Mouse (Mus musculus) bone marrow macrophage, adult 2 months (primary cell): ENCODE data around the gene Baiap2l2. TPM values are rescaled to one million over a fixed set of nuclear protein-coding genes. Genes with fewer than 3 reads are reported as not detected.

Source experiments
- H3K27ac ChIP-seq: 2 replicates; pipeline ENCODE4 v1.5.1; 2012; ENCODE audit warnings: low read depth, low read length; ENCODE audit not compliant: insufficient read depth
- H3K4me1 ChIP-seq: 2 replicates; pipeline ENCODE4 v1.6.1; 2012; ENCODE audit warnings: low read length; ENCODE audit not compliant: control insufficient read depth, insufficient read depth
- H3K4me3 ChIP-seq: 2 replicates; pipeline ENCODE4 v1.5.1; 2012; ENCODE audit warnings: mild to moderate bottlenecking, low read length, moderate library complexity; ENCODE audit not compliant: insufficient read depth
- CTCF ChIP-seq: IDR thresholded peaks from 2 replicates; pipeline ENCODE4 v1.5.1; 2012; ENCODE audit warnings: low read depth, mild to moderate bottlenecking, low read length, moderate library complexity
- POLR2A ChIP-seq: IDR thresholded peaks from 2 replicates; pipeline ENCODE4 v1.6.1; 2012; ENCODE audit warnings: mild to moderate bottlenecking, low read depth, low read length, borderline replicate concordance
- polyA plus RNA-seq: library from polyadenylated mRNA; stranded (reverse); fragments of >200 nt; gene quantifications from 2 replicates; pipeline ENCODE4 v1.2.4, GENCODE M21; 2012; ENCODE audit not compliant: missing spikeins, insufficient read depth, insufficient read length

Gene Baiap2l2
- polyA plus RNA-seq, 1 experiment, result not detected

DNA sequence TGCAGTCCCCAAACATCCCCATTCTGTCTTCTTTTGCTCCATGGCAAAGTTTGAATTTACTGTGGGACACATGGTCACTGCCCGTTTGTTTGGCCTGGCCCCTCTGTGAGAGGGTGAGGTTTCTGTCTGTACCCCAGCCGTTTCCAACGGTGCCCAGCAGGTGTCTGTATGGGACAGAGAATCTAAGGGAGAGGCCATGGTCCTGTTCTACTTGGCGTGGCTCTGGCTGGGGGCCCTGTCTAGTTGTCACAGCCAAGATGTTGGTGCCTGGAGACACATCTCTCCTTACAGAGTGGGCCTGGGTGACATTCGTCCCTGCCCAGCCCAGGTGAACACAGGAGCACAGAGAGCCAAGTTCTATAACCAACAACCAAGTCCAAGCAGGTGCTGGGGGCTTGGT is 4.5 kb downstream of the Baiap2l2 start:
- no peak overlapping the region for H3K27ac ChIP-seq
- TF ChIP-seq CTCF (no peak), POLR2A (no peak)
- peaks cover 11% of the 10 kb centered on the region for H3K4me1 ChIP-seq
- H3K4me3 ChIP-seq, result no peak overlapping the region

DNA sequence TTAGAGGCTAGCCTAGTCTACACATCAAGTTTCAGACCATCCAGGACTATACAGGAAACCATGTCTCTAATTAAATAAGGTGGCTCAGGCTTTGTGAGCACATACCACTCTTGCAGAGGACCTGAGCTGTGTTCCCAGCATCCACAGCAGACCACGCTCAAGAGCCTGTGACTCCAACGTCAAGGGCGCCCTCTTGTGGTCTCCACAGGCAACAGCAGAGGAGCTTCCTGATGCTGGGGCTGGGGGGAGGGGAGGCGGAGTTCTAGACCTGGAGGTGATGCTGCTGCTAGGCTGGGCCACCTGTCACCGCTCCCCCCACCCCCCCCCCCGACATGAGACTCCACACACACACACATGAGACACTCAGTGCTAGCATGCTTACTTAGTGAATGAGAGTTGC is 5.1 kb downstream of the Baiap2l2 start:
- no peak overlapping the region for H3K4me3 ChIP-seq
- no peak overlapping the region for H3K27ac ChIP-seq
- H3K4me1 ChIP-seq, result peaks cover 11% of the 10 kb centered on the region
- peak; percentile 54; the same call in 1 of the 2 replicates for TF ChIP-seq CTCF
- no peak for TF ChIP-seq POLR2A

DNA sequence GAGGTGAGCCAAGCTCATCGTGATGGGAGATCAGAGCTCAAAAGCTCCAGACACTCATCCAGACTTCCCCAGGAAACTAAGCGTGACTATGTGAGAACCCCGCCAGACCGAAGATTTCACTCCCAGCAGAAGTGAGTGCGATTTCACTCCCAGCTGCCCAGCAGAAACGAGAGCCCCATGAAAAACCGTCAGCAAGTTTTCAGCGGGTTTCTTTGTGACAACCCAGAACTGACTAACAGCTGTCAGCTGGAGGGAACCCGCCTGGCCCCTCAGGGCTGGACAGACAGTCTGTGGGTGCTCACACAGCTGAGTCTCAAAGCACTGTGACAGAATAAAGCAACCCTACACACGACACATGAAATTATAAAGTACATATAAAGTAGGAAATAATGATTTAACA is 7.6 kb downstream of the Baiap2l2 start:
- H3K4me1 ChIP-seq, result peaks cover 11% of the 10 kb centered on the region
- TF ChIP-seq POLR2A (no peak), CTCF (no peak)
- no peak overlapping the region for H3K4me3 ChIP-seq
- no peak overlapping the region for H3K27ac ChIP-seq

DNA sequence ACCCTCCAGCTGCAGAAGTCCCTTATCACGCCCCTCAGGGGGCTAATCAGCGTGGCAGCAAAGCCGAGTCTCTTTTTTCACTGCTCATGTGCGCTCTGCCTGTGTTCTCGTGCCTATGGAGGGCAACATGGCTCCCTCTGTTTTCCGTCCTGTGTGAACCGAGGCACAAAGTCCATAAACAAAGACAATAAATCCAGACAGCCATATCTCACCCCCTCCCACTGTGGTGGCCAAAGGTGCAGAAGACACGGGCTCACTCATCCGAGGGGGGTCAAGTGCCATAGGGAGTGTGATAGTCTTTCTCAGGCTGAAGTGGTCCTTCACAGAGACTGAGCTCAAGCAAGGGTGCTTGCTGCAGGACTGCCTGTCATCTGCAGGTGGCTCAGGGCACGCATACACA is 12.3 kb downstream of the Baiap2l2 start:
- no peak overlapping the region for H3K27ac ChIP-seq
- H3K4me3 ChIP-seq, result no peak overlapping the region
- peaks cover 5% of the 10 kb centered on the region; the same call in 1 of the 2 replicates for H3K4me1 ChIP-seq
- no peak for TF ChIP-seq CTCF
- no peak for TF ChIP-seq POLR2A

DNA sequence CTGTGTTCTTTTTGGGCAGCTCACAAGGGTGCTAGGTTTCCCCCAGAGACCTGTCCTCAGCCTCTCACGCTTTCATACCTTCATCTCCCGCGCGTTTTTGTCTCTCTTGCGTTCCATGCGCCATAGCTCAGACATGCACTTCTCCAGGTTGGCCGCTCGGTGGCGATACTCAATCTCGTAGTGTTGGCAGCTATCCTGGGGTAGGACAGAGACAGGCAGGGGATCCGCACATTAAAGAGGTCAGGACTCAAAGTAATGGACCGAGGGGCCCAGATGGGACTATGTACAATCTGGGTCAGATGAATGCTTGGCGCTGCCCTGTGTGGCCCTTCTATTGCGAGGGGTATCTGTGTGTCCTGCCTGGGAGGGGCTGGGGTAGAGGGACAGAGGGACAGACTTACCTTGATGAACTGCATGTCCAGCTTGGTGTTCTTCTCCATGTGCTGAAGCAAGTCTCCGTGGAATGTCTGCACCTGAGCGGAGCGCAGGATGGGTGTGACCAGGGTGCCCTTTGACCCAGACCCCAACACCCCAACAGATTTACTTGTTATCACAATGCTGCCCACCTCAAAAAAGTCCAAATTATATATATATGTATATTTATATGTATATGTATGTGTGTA is 14.1 kb downstream of the Baiap2l2 start:
- TF ChIP-seq POLR2A (no peak), CTCF (peak; percentile 63)
- Histone ChIP-seq H3K27ac (no peak overlapping the region), H3K4me3 (peak overlapping the region; percentile 60), H3K4me1 (peaks cover 16% of the 10 kb centered on the region)

DNA sequence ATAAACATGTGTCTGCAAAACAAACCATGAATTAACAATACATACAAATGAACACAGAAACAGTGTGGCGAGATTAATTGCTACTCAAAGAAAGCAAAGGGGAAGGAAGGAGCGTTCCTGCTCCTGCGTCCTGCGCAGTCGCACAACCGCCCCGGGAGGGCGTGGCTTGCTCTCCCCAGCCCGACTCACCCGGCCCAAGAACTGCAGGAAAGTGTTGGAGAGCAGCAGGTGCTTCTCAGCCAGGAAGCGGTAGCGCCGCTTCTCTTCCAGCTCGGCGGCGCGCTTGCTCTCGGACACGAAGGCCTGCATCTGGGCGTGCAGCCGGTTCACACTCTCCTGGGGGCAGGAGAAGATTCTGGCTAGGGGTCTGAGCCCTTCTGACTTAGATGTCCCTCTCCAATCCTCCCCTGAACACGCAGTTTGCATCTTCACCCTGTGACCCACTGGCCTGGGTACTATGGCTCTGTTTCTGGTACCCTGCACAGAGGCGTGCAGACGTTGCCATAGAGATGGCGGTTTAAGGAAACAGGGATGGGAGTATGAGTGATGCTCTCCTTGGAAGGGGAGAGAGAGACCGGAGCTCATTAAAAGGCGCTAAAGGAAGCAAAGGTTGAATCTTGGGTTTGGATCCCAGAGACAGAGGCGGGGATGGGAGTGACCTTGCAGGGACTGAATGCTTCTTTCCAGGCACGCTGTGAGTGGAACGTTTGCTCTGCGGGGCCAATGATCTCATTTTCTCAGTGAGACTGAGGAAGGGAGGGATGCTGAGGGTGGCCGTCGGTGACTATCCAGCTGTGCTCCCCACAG is 14.8 kb downstream of the Baiap2l2 start:
- Histone ChIP-seq H3K27ac (no peak overlapping the region), H3K4me1 (peaks cover 16% of the 10 kb centered on the region), H3K4me3 (peak overlapping the region; percentile 60)
- no peak for TF ChIP-seq POLR2A
- no peak for TF ChIP-seq CTCF

DNA sequence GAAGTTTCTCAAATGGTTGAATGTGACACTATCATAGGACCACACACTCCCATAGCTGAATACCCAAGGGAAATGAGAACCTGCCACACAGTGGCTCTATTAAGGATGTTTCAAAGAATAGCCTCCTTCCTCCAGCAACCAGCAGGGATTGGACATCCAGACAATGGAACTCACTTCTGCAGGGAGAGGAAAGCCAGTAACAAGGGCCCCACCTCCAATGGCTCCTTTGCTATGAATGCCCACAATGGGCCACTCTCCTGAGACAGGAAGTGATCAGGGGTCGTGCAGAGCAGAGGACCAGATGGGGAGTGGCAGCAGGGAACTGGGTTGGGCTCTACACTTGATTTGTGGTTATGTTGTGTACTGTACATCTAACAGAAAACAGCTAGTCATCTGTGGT is 16.8 kb downstream of the Baiap2l2 start:
- TF ChIP-seq CTCF (no peak), POLR2A (no peak)
- peaks cover 16% of the 10 kb centered on the region for H3K4me1 ChIP-seq
- no peak overlapping the region for H3K4me3 ChIP-seq
- no peak overlapping the region for H3K27ac ChIP-seq

DNA sequence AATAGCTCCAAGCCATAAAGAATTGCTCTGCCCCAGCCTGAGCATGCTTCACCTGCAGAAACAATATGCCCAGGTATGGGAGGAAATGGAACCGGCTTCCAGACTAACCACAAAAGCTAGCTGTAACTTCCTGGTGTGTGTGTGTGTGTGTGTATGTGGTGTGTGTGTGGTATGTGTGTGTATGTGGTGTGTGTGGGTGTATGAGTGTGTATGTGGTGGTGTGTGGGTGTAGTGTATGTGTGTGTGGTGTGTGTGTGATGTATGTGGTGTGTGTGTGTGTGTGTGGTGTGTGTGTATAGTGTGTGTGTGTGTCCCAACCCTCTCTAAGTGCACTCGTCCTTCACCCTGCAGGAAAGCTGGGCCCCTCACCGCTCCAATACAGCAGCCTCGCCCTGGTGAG is 20.0 kb downstream of the Baiap2l2 start:
- no peak overlapping the region for H3K4me3 ChIP-seq
- TF ChIP-seq CTCF (no peak), POLR2A (no peak)
- H3K27ac ChIP-seq, result no peak overlapping the region

DNA sequence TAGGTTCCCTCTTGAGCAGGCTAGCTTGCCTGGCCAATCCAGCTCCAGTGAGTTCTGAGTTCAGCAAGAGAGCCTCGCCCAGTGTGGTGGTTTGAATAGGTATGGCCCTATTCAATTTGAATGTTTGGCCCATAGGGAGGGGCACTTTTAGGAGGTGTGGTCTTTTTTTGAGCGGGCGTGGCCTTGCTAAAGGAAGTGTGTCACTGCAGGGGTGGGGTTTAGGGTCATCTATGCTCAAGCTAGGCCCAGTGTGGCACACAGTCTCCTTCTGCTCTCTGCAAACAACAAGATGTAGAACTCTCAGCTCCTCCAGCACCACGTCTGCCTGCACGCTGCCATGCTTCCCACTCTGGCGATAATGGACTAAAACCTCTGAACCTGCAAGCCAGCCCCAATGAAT is 21.6 kb downstream of the Baiap2l2 start:
- Histone ChIP-seq H3K27ac (no peak overlapping the region), H3K4me3 (no peak overlapping the region), H3K4me1 (peaks cover 10% of the 10 kb centered on the region)
- TF ChIP-seq POLR2A (no peak), CTCF (no peak)

More for the DNA sequence above, 20.0 kb downstream of the Baiap2l2 start:
- peaks cover 13% of the 10 kb centered on the region for H3K4me1 ChIP-seq

DNA sequence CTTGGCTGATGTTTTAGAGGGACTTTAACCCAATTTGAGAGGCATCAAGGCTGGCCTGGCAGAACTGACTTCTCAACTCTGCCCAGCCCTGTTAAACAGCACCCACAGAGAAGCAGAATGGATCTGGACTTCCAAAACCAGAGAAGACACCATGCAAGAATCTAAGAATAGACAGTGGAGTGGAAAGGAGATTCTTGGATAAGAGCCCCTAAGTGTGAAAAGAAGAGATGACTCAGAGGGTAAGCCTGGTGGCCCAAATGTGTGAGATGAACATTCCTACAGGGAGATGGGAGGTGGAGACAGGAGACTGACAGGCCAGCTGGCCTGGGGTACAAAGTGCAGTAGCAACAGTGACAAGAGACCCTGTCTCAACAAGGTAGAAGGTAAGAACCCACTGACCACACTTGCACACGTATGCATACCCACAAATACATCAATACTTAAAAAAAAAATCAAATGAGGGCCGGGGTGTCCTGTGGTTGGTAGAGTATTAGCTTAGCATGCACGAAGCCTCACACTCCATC is 22.5 kb downstream of the Baiap2l2 start:
- H3K4me3 ChIP-seq, result no peak overlapping the region
- H3K27ac ChIP-seq, result no peak overlapping the region
- TF ChIP-seq CTCF (0 out of 2 replicates have a peak, but pooled peaks have one; percentile 2), POLR2A (no peak)
- peaks cover 10% of the 10 kb centered on the region for H3K4me1 ChIP-seq
